Mouse (Mus musculus) urinary bladder, postnatal 25 days (tissue): ENCODE results near the gene Zfp652.
A peak's percentile ranks its signal among the peaks of the same experiment; 100 is the strongest.
"Not testable (repeated sequence)": the region's sequence is repeated elsewhere in the genome, so short reads cannot be mapped to it uniquely, and the experiment has no call there.

ENCODE experiments used
- DNase-seq: peaks from one replicate; pipeline ENCODE4 v3.0.0; 2022; ENCODE audit warnings: low spot score

Zfp652 gene

GRCm38 (mm10) chr11:95857716-95858527 is 145.4 kb downstream of the Zfp652 start:
- no peak for DNase-seq

- peak; percentile 98 for DNase-seq
These were observed 146.3 kb downstream of the Zfp652 start for GRCm38 (mm10) chr11:95858528-95859467.

GRCm38 (mm10) chr11:95859468-95859855 is 147.0 kb downstream of the Zfp652 start:
- DNase-seq, result peak; percentile 66

- DNase-seq, result no peak
These were observed 147.6 kb downstream of the Zfp652 start for GRCm38 (mm10) chr11:95860071-95860490.

DNA sequence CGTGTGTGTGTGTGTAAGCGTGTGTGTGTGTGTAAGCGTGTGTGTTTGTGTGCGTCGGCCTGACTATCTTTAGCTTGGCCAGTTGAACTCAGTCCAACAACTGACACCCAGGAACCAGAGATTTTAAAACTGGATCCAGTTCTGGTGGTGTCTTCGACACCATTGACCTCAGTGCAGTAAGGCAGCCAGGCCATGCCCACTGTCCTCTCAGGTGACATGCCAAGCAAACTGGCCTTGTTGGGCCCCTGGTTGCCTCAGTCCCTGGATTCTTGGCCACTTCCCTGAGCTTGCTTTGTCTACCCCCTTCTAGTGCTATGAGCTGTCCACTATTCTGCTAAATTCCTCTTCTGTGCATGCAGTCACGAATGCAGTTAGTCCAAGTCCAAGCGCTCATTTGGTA is 148.9 kb downstream of the Zfp652 start:
- DNase-seq, result no peak

GRCm38 (mm10) chr11:95869442-95869841 is 157.0 kb downstream of the Zfp652 start:
- no peak for DNase-seq

DNA sequence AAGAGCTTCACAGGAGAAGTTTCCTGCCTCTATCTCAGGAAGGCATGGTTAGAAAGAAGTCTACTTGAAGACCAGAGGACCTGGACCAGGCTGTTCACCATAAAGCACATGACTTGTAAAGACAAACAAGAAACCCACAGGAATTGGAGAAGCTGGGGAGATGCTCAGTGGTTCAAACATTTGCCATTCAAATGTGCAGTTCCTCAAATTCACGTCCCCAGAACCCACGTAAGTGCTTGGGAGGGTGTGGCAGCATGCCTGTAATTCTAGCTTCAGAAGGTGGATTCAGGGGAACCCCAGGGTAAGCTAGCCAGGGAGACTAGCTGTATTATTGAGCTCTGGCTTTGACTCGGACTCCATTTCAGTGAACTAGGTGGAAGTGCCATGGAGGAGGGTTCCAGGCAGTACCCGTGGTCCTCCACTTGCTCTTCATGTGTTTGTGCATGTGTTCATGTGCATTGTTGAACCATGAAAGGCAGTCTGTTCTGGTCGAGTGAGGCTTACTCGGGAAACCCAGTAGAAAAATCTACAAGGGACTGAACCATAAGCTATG is 157.5 kb downstream of the Zfp652 start:
- no peak for DNase-seq

GRCm38 (mm10) chr11:95875804-95876203 is 163.3 kb downstream of the Zfp652 start:
- no peak for DNase-seq

GRCm38 (mm10) chr11:95876296-95876695 is 163.8 kb downstream of the Zfp652 start:
- DNase-seq, result peak; percentile 60

DNA sequence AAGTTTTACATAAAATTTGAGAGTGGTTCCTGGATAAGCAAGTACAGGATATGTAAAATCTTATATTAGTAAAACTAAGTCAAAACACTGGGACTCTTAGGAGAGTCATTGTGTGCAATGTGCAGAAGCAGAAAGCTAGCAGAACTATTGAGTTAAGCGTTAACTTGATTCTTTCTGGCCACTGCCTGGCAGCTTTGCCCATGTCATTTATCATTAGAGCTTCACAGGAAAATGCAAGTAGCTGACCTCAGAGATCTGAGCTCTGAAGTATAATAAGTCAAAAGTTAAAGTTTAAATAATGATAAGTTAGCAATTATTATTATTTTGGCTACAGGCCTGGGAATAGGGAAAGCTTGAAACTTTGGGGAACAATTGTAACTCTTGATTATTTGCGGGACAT is 167.4 kb downstream of the Zfp652 start:
- not testable (repeated sequence) for DNase-seq
